Mouse (Mus musculus) limb, embryonic 12.5 days (tissue): ENCODE measurements around the gene Mrps23. TPM values are rescaled to one million over a fixed set of nuclear protein-coding genes. Genes with fewer than 3 reads are reported as not detected.

Experiments
- ATAC-seq: fragments of 200-750 bp; cut with Nextera tagmentation; 2 replicates; pipeline ENCODE4 v1.8.0; 2017; ENCODE audit warnings: low read depth, moderate TSS enrichment; ENCODE audit not compliant: insufficient number of reproducible peaks, insufficient read depth, low FRiP score, low TSS enrichment
- H3K27ac ChIP-seq: fragments of 300-500 bp; sonication (generic); 2 replicates; pipeline ENCODE4 v1.5.1; 2016; ENCODE audit warnings: mild to moderate bottlenecking, moderate library complexity
- H3K27me3 ChIP-seq: fragments of 300-500 bp; sonication (generic); 2 replicates; pipeline ENCODE4 v1.6.1; 2016; ENCODE audit warnings: mild to moderate bottlenecking, moderate library complexity
- H3K36me3 ChIP-seq: fragments of 300-500 bp; sonication (generic); 2 replicates; pipeline ENCODE4 v1.6.1; 2016; ENCODE audit warnings: mild to moderate bottlenecking, moderate library complexity
- H3K4me1 ChIP-seq: fragments of 300-500 bp; sonication (generic); replicated peaks from 2 replicates; pipeline ENCODE4 v1.6.1; 2016
- H3K4me2 ChIP-seq: fragments of 300-500 bp; sonication (generic); 2 replicates; pipeline ENCODE4 v1.6.1; 2016; ENCODE audit warnings: mild to moderate bottlenecking, moderate library complexity
- H3K4me3 ChIP-seq: fragments of 300-500 bp; sonication (generic); replicated peaks from 2 replicates; pipeline ENCODE4 v1.5.1; 2016; ENCODE audit warnings: mild to moderate bottlenecking
- H3K9ac ChIP-seq: fragments of 300-500 bp; sonication (generic); replicated peaks from 2 replicates; pipeline ENCODE4 v1.6.1; 2016; ENCODE audit warnings: mild to moderate bottlenecking, moderate library complexity
- H3K9me3 ChIP-seq: fragments of 300-500 bp; sonication (generic); 2 replicates; pipeline ENCODE4 v1.6.1; 2016; ENCODE audit warnings: mild to moderate bottlenecking, moderate library complexity
- WGBS: fragments of 180-500 bp; shearing (Covaris S2); methylation state at CpG from one replicate; pipeline ENCODE4 v1.1.7; 2016; 5-methylcytosine and 5-hydroxymethylcytosine counted together
- polyA plus RNA-seq: library from polyadenylated mRNA; unstranded; fragments of >200 nt; fragmentation: Nextera tagmentation; extraction: Ambion mirVana; gene quantifications from 2 replicates; pipeline ENCODE4 v1.2.1, GENCODE M21; 2016

Mrps23 gene
- 53.2 and 59.5 TPM in 2 replicates for polyA plus RNA-seq

GRCm38 (mm10) chr11:88203712-88204532, at the start of gene Mrps23:
Gene Mrps23 (plus strand): TSS chr11:88204388.
- Histone ChIP-seq H3K36me3 (peaks cover 13% of the 10 kb centered on the region), H3K4me3 (peak within 1 kb of the TSS; percentile 85), H3K27ac (peak within 1 kb of the TSS; percentile 95), H3K9me3 (no peaks in the 10 kb centered on the region), H3K9ac (peak within 1 kb of the TSS; percentile 81), H3K4me1 (peaks cover 22% of the 10 kb centered on the region), H3K27me3 (peaks cover 13% of the 10 kb centered on the region; the same call in 1 of the 2 replicates), H3K4me2 (peak within 1 kb of the TSS; percentile 95)
- ATAC-seq: peak; percentile 86
- under 1% methylated on average over 51 of the region's 51 CpGs for WGBS

- no peak overlapping the region for H3K9ac ChIP-seq
- H3K27ac ChIP-seq: peak overlapping the region; percentile 60; the same call in 1 of the 2 replicates
- no peak for ATAC-seq
- H3K9me3 ChIP-seq: no peaks in the 10 kb centered on the region
- H3K4me3 ChIP-seq: no peak overlapping the region
- peaks cover 73% of the 10 kb centered on the region for H3K4me1 ChIP-seq
- 81% methylated on average over 8 of the region's 8 CpGs for WGBS
- no peaks in the 10 kb centered on the region for H3K27me3 ChIP-seq
- H3K36me3 ChIP-seq: no peaks in the 10 kb centered on the region
- H3K4me2 ChIP-seq: no peak overlapping the region
Observed at GRCm38 (mm10) chr11:88154500-88154899, 49.7 kb upstream of the Mrps23 start.

GRCm38 (mm10) chr11:88155451-88155850, 48.7 kb upstream of the Mrps23 start:
- no peaks in the 10 kb centered on the region for H3K9me3 ChIP-seq
- no peaks in the 10 kb centered on the region for H3K36me3 ChIP-seq
- peaks cover 82% of the 10 kb centered on the region for H3K4me1 ChIP-seq
- 43% methylated on average over 3 of the region's 3 CpGs for WGBS
- H3K4me3 ChIP-seq: no peak overlapping the region
- H3K27ac ChIP-seq: peak overlapping the region; percentile 70
- no peak overlapping the region; the same call in 1 of the 2 replicates for H3K9ac ChIP-seq
- no peaks in the 10 kb centered on the region for H3K27me3 ChIP-seq
- no peak overlapping the region for H3K4me2 ChIP-seq
- ATAC-seq: no peak

GRCm38 (mm10) chr11:88155998-88156397, 48.2 kb upstream of the Mrps23 start:
- Histone ChIP-seq H3K27me3 (no peaks in the 10 kb centered on the region), H3K4me1 (peaks cover 83% of the 10 kb centered on the region), H3K9ac (no peak overlapping the region), H3K4me3 (no peak overlapping the region), H3K27ac (peak overlapping the region; percentile 70), H3K36me3 (no peaks in the 10 kb centered on the region), H3K4me2 (no peak overlapping the region), H3K9me3 (no peaks in the 10 kb centered on the region)
- WGBS: 44% methylated on average over 8 of the region's 8 CpGs
- ATAC-seq: no peak

DNA sequence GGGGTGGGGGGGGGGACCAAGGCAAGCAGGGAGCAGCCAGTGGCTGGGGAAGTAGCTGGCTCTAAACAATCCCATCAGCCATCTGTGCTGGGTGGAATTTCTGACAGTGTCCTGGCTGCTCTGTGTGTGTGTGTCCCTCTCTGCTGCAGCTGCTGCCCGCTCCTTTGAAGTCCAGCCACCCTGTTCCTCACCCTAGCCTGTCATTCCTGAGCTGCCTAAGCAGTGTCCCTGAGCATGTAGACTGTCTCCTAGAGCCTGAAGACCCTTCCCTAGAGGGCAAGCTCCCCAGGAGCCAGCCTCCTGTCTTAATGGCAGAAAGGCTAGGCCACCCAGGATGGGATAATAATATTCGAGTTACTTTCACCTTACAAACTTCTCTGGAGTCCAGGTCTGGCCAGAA, 47.8 kb upstream of the Mrps23 start:
- Histone ChIP-seq H3K4me3 (no peak overlapping the region), H3K9ac (no peak overlapping the region), H3K4me2 (no peak overlapping the region), H3K9me3 (no peaks in the 10 kb centered on the region), H3K4me1 (peaks cover 83% of the 10 kb centered on the region), H3K27me3 (no peaks in the 10 kb centered on the region), H3K36me3 (no peaks in the 10 kb centered on the region), H3K27ac (peak overlapping the region; percentile 70)
- WGBS: 20% methylated on average over 2 of the region's 2 CpGs
- ATAC-seq: no peak

DNA sequence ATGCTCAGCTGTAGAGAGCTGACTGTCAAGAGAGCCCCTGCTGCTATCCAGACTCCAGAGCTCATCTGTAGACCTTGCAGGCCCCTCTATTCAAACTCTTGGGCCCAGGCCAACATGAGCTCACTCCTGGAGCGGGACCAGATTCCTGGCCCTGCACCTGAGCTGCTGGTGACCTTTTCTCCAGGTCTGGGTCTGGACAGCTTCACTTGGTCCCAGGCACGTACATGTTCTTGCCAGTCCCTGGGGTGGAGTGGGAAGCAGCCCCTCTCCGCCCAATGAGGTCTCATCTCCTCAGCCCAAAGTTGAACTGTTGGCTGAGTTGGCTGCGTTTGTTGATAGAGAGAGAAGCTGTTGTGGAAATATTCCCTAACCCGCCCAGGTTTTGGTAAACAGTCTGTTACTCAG, 45.3 kb upstream of the Mrps23 start:
- Histone ChIP-seq H3K27ac (peak overlapping the region; percentile 26; the same call in 1 of the 2 replicates), H3K9me3 (no peaks in the 10 kb centered on the region), H3K4me3 (no peak overlapping the region), H3K4me1 (peaks cover 69% of the 10 kb centered on the region), H3K4me2 (no peak overlapping the region), H3K27me3 (no peaks in the 10 kb centered on the region), H3K36me3 (no peaks in the 10 kb centered on the region), H3K9ac (0 out of 2 replicates have a peak overlapping the region, but pooled peaks have one; percentile 14)
- ATAC-seq: 0 out of 2 replicates have a peak, but pooled peaks have one; percentile 17
- 75% methylated on average over 5 of the region's 5 CpGs for WGBS

- H3K4me2 ChIP-seq: no peak overlapping the region
- no peaks in the 10 kb centered on the region for H3K9me3 ChIP-seq
- no peak overlapping the region for H3K4me3 ChIP-seq
- 58% methylated on average over 11 of the region's 11 CpGs for WGBS
- ATAC-seq: no peak
- H3K9ac ChIP-seq: no peak overlapping the region
- peak overlapping the region; percentile 26; the same call in 1 of the 2 replicates for H3K27ac ChIP-seq
- no peaks in the 10 kb centered on the region for H3K27me3 ChIP-seq
- peaks cover 67% of the 10 kb centered on the region for H3K4me1 ChIP-seq
- no peaks in the 10 kb centered on the region for H3K36me3 ChIP-seq
Observed at GRCm38 (mm10) chr11:88159389-88159788, 44.8 kb upstream of the Mrps23 start.

GRCm38 (mm10) chr11:88160316-88160715, 43.9 kb upstream of the Mrps23 start:
- WGBS: 28% methylated on average over 5 of the region's 5 CpGs

DNA sequence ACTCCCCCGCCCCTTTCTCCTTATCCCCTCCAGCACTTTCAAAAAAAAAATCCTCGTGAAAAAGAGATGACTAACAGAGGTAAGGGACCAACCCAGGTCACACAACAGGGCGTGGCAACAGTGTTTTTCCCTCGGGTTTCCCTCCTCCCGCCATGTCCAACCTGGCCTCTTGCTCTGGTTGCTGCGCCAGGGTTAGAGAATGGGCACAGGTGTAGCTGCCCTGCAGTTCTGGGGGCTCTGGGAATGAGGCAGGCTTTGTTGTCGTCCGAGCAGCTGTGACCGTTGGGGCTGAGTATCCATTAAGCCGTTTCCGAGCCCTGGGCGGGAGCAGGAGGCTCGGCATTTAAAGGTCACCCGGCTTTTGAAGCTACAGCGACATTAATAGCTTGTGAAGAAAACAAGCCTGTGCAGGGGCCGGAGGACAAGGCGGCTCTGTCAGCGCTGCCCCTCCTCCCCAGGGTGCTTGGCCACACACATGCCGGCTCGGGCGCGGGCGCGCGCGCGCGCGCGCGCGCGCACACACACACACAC, 43.1 kb upstream of the Mrps23 start:
- peak; percentile 63 for ATAC-seq
- no peaks in the 10 kb centered on the region for H3K36me3 ChIP-seq
- H3K9ac ChIP-seq: peak overlapping the region; percentile 35
- peaks cover 69% of the 10 kb centered on the region for H3K4me1 ChIP-seq
- no peaks in the 10 kb centered on the region for H3K27me3 ChIP-seq
- peak overlapping the region; percentile 33 for H3K4me3 ChIP-seq
- peak overlapping the region; percentile 70 for H3K4me2 ChIP-seq
- H3K9me3 ChIP-seq: no peaks in the 10 kb centered on the region
- WGBS: 0% methylated on average over 15 of the region's 33 CpGs
- H3K27ac ChIP-seq: peak overlapping the region; percentile 79

More at GRCm38 (mm10) chr11:88160316-88160715, 43.9 kb upstream of the Mrps23 start:
- no peak for ATAC-seq
- H3K27me3 ChIP-seq: no peaks in the 10 kb centered on the region
- no peaks in the 10 kb centered on the region for H3K36me3 ChIP-seq
- peak overlapping the region; percentile 12; the same call in 1 of the 2 replicates for H3K27ac ChIP-seq
- no peak overlapping the region for H3K9ac ChIP-seq
- H3K4me1 ChIP-seq: peaks cover 69% of the 10 kb centered on the region
- no peaks in the 10 kb centered on the region for H3K9me3 ChIP-seq
- peak overlapping the region; percentile 70 for H3K4me2 ChIP-seq
- no peak overlapping the region for H3K4me3 ChIP-seq

- H3K9ac ChIP-seq: 0 out of 2 replicates have a peak overlapping the region, but pooled peaks have one; percentile 35
- ATAC-seq: peak; percentile 23; the same call in 1 of the 2 replicates
Observed at GRCm38 (mm10) chr11:88161651-88162362, 42.4 kb upstream of the Mrps23 start.

DNA sequence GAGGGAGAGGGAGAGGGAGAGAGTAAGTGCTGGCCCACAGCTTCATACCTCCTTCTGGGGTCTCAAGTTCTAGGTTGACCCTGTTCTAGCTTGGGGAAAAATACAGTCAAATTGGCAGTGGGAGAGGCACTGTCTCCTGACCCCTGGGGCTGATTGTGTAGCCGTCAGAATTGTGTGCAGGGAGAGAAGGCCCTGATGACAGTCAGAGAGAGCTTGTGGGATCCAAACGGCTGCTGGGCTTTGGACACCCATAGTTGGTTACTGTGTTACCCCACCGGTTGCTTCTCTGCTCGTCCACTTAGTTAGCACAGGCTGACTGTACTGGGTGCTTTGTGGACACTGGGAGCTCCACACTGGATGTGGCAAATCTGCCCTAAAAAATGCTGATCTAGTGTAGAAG, 41.4 kb upstream of the Mrps23 start:
- Histone ChIP-seq H3K27ac (no peak overlapping the region), H3K4me2 (no peak overlapping the region), H3K4me1 (peaks cover 64% of the 10 kb centered on the region), H3K9ac (no peak overlapping the region), H3K9me3 (no peaks in the 10 kb centered on the region), H3K36me3 (no peaks in the 10 kb centered on the region), H3K4me3 (no peak overlapping the region), H3K27me3 (peaks cover under 1% of the 10 kb centered on the region; the same call in 1 of the 2 replicates)
- no peak for ATAC-seq
- 66% methylated on average over 4 of the region's 4 CpGs for WGBS

More at GRCm38 (mm10) chr11:88161651-88162362, 42.4 kb upstream of the Mrps23 start:
- no peaks in the 10 kb centered on the region for H3K27me3 ChIP-seq
- H3K27ac ChIP-seq: peak overlapping the region; percentile 79
- H3K4me1 ChIP-seq: peaks cover 68% of the 10 kb centered on the region
- H3K4me2 ChIP-seq: peak overlapping the region; percentile 70
- no peaks in the 10 kb centered on the region for H3K36me3 ChIP-seq
- 2% methylated on average over 14 of the region's 15 CpGs for WGBS
- H3K9me3 ChIP-seq: no peaks in the 10 kb centered on the region
- H3K4me3 ChIP-seq: peak overlapping the region; percentile 33
